ENCODE assay signal across 7 mouse cellular contexts in the genomic region with DNA sequence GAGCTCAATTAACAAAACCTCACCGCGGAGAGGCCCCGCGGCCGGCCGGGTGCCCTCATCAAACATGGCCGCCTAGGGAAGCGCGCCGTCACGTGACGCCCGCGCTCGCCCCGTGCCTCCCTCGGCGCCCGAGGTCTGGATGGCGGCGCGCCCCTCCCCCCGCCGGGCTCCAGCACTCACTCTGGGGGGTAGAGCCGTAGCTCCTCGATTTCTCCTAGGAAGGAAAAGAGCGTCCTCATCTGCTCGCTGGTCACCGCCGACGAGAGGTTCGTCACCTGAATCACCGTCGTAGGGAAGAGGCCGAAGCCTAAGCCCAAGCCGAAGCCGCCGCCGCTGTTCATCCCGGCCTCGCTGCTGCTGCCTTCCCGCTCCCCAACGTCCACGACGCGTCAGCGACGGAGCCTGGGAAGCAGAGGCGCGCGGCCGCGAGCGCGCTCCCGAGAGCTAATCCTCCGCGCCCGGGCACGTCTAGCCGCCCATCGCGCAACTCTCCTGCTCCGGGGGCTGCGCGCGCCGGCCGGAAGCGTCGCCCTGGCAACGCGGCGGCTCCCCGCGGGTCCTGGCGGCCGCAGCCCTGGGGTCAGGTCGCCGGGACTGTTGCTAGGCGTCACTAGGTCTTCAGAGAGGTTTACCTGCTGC. TPM values are rescaled to one million over a fixed set of nuclear protein-coding genes. Genes with fewer than 3 reads are reported as not detected.
DNase-seq lines count a peak whose midpoint lies in the region; ATAC-seq and TF ChIP-seq lines count a peak whose summit lies in the region.

A gene (minus strand): TSS at position 490 of the 639 bp plus-strand sequence.

- H3K4me1 ChIP-seq in embryonic facial prominence, embryonic 12.5 days, result peaks cover 15% of the 10 kb centered on the region
- H3K4me1 ChIP-seq in kidney, adult 2 months (ENCODE audit: control insufficient read depth, insufficient read depth, low read length), result peaks cover 3% of the 10 kb centered on the region; the same call in 1 of the 2 replicates
- peaks cover 27% of the 10 kb centered on the region for H3K4me1 ChIP-seq in limb, embryonic 12.5 days (replicated peaks)
- H3K4me1 ChIP-seq in midbrain, embryonic 15.5 days, result peaks cover 32% of the 10 kb centered on the region
- H3K4me1 ChIP-seq in spleen, adult 2 months (ENCODE audit: control insufficient read depth, insufficient read depth, insufficient read length), result peaks cover 2% of the 10 kb centered on the region; the same call in 1 of the 2 replicates

- H3K27ac ChIP-seq in embryonic facial prominence, embryonic 12.5 days, result peak within 1 kb of the TSS; percentile 98
- H3K27ac ChIP-seq in kidney, adult 2 months (ENCODE audit: insufficient read depth, low read depth, low read length), result peak within 1 kb of the TSS; percentile 100
- H3K27ac ChIP-seq in limb, embryonic 12.5 days, result peak within 1 kb of the TSS; percentile 98
- H3K27ac ChIP-seq in midbrain, embryonic 15.5 days, result peak within 1 kb of the TSS; percentile 100
- H3K27ac ChIP-seq in spleen, adult 2 months (ENCODE audit: insufficient read depth, low read length), result peak within 1 kb of the TSS; percentile 93

- peak within 1 kb of the TSS; percentile 58 for H3K4me2 ChIP-seq in embryonic facial prominence, embryonic 12.5 days (replicated peaks)
- peak within 1 kb of the TSS; percentile 69 for H3K4me2 ChIP-seq in limb, embryonic 12.5 days
- peak within 1 kb of the TSS; percentile 61 for H3K4me2 ChIP-seq in midbrain, embryonic 15.5 days

- no peaks in the 10 kb centered on the region for H3K27me3 ChIP-seq in embryonic facial prominence, embryonic 12.5 days
- H3K27me3 ChIP-seq in kidney, adult 2 months (replicated peaks; ENCODE audit: control insufficient read depth, insufficient read depth, low read length), result no peaks in the 10 kb centered on the region
- H3K27me3 ChIP-seq in limb, embryonic 12.5 days, result no peaks in the 10 kb centered on the region
- no peaks in the 10 kb centered on the region for H3K27me3 ChIP-seq in midbrain, embryonic 15.5 days (replicated peaks)
- H3K27me3 ChIP-seq in spleen, adult 2 months (ENCODE audit: control insufficient read depth, insufficient read depth, low read length), result no peaks in the 10 kb centered on the region

- H3K36me3 ChIP-seq in embryonic facial prominence, embryonic 12.5 days, result no peaks in the 10 kb centered on the region
- no peaks in the 10 kb centered on the region for H3K36me3 ChIP-seq in kidney, adult 2 months (ENCODE audit: control insufficient read depth, insufficient read depth, low read length)
- peaks cover 3% of the 10 kb centered on the region; the same call in 1 of the 2 replicates for H3K36me3 ChIP-seq in limb, embryonic 12.5 days
- no peaks in the 10 kb centered on the region for H3K36me3 ChIP-seq in midbrain, embryonic 15.5 days (replicated peaks)
- no peaks in the 10 kb centered on the region for H3K36me3 ChIP-seq in spleen, adult 2 months (ENCODE audit: control insufficient read depth, insufficient read depth, low read length)

- no peak for TF ChIP-seq CTCF in kidney, adult 2 months (conservative IDR thresholded peaks at IDR 0.05; ENCODE audit: insufficient read depth, insufficient read length, low read depth, low read length)
- TF ChIP-seq CTCF in spleen, adult 2 months (IDR thresholded peaks at IDR 0.05; ENCODE audit: extremely low read depth, insufficient read depth, insufficient read length, insufficient replicate concordance), result no peak

- TF ChIP-seq POLR2A in kidney, adult 2 months (IDR thresholded peaks at IDR 0.05; ENCODE audit: low read depth, low read length), result peak; percentile 53
- TF ChIP-seq POLR2A in spleen, adult 2 months (IDR thresholded peaks at IDR 0.05; ENCODE audit: low read depth, low read length), result peak; percentile 30; the same call in 1 of the 2 replicates

- peak; percentile 93 for DNase-seq in adrenal gland, postnatal 25 days
- DNase-seq in heart, adult 18-20 months, result peak; percentile 93 to 94
- DNase-seq in kidney, adult 2 months, result peak; percentile 96
- peak; percentile 72 to 83 for DNase-seq in spleen, adult 2 months (ENCODE audit: low read depth in 1 of 2, low spot score in 2 of 2)

- WGBS in embryonic facial prominence, embryonic 12.5 days, result under 1% methylated on average over 81 of the region's 81 CpGs
- under 1% methylated on average over 81 of the region's 81 CpGs for WGBS in kidney, adult 2 months
- under 1% methylated on average over 81 of the region's 81 CpGs for WGBS in limb, embryonic 12.5 days
- under 1% methylated on average over 81 of the region's 81 CpGs for WGBS in midbrain, embryonic 15.5 days
- under 1% methylated on average over 81 of the region's 81 CpGs for WGBS in spleen, adult 2 months

- peak; percentile 88 for ATAC-seq in embryonic facial prominence, embryonic 12.5 days (ENCODE audit: insufficient number of reproducible peaks, insufficient read depth, low FRiP score, low TSS enrichment)
- peak; percentile 92 for ATAC-seq in limb, embryonic 12.5 days (ENCODE audit: insufficient number of reproducible peaks, insufficient read depth, low FRiP score, low TSS enrichment, low read depth)
- peak; percentile 95 for ATAC-seq in midbrain, embryonic 15.5 days (replicated peaks)

- peak within 1 kb of the TSS; percentile 85 for H3K9ac ChIP-seq in embryonic facial prominence, embryonic 12.5 days
- peak within 1 kb of the TSS; percentile 83 for H3K9ac ChIP-seq in limb, embryonic 12.5 days (replicated peaks)
- peak within 1 kb of the TSS; percentile 86 for H3K9ac ChIP-seq in midbrain, embryonic 15.5 days

- H3K9me3 ChIP-seq in embryonic facial prominence, embryonic 12.5 days, result no peaks in the 10 kb centered on the region
- H3K9me3 ChIP-seq in limb, embryonic 12.5 days, result no peaks in the 10 kb centered on the region
- no peaks in the 10 kb centered on the region for H3K9me3 ChIP-seq in midbrain, embryonic 15.5 days

- H3K4me3 ChIP-seq in embryonic facial prominence, embryonic 12.5 days, result peak within 1 kb of the TSS; percentile 55
- H3K4me3 ChIP-seq in kidney, adult 2 months (ENCODE audit: insufficient read depth, low read depth, low read length), result peak within 1 kb of the TSS; percentile 95
- peak within 1 kb of the TSS; percentile 64 for H3K4me3 ChIP-seq in limb, embryonic 12.5 days (replicated peaks)
- peak within 1 kb of the TSS; percentile 81 for H3K4me3 ChIP-seq in midbrain, embryonic 15.5 days
- H3K4me3 ChIP-seq in spleen, adult 2 months (ENCODE audit: extremely low read depth, insufficient read depth, insufficient read length), result peak within 1 kb of the TSS; percentile 72

RNA-seq across cellular contexts. Expression of the gene that starts here (rescaled TPM):
- 82.5 and 90.5 TPM in 2 replicates for total RNA-seq in adrenal gland, postnatal 25 days (2021)
- 104 and 111 TPM in 2 replicates for polyA plus RNA-seq in embryonic facial prominence, embryonic 12.5 days (2016; fragmentation: Nextera tagmentation; extraction: Ambion mirVana)
- 10 to 100 TPM; 16.0 to 18.8 TPM for total RNA-seq in heart, adult 18-20 months (2021)
- 34.0 and 42.2 TPM in 2 replicates for polyA plus RNA-seq in kidney, adult 2 months (2012; rRNA removed)
- 103 and 121 TPM in 2 replicates for polyA plus RNA-seq in limb, embryonic 12.5 days (2016; fragmentation: Nextera tagmentation; extraction: Ambion mirVana)
- polyA plus RNA-seq in midbrain, embryonic 15.5 days (2015; fragmentation: Nextera tagmentation; extraction: Ambion mirVana), result 68.0 and 76.6 TPM in 2 replicates
- 29.2 and 44.2 TPM in 2 replicates for polyA plus RNA-seq in spleen, adult 2 months (2012; rRNA removed)

Comparison
In these comparisons a context has a peak if more than half of its experiments do, and no peak if none do; other contexts are left out.
1. Peak in every context shown above with its lines: DNase-seq, ATAC-seq, H3K4me3 ChIP-seq and H3K27ac ChIP-seq.